Mouse (Mus musculus) liver, adult 2 months (tissue): ENCODE measurements at regions not wholly inside any gene's neighbourhood (a gene's known extent, or its start where the extent isn't known, plus 50 kb on each side); places are given as distances from the start of the nearest gene placed in this dataset.

Experiments
- CTCF ChIP-seq: fragments of 200-500 bp; IDR thresholded peaks from 2 replicates; pipeline ENCODE4 v1.5.1; 2011; ENCODE audit warnings: low read depth, low read length, control low read depth
- POLR2A ChIP-seq: fragments of 200-500 bp; IDR thresholded peaks from 2 replicates; pipeline ENCODE4 v1.6.1; 2011; ENCODE audit warnings: low read length, control low read depth; ENCODE audit not compliant: insufficient read depth; ENCODE audit errors: extremely low read depth

GRCm38 (mm10) chr13:99610498-99610897 lies 94.2 kb upstream of the Map1b start:
- TF ChIP-seq POLR2A (no peak), CTCF (no peak)
